In the genomic region with DNA sequence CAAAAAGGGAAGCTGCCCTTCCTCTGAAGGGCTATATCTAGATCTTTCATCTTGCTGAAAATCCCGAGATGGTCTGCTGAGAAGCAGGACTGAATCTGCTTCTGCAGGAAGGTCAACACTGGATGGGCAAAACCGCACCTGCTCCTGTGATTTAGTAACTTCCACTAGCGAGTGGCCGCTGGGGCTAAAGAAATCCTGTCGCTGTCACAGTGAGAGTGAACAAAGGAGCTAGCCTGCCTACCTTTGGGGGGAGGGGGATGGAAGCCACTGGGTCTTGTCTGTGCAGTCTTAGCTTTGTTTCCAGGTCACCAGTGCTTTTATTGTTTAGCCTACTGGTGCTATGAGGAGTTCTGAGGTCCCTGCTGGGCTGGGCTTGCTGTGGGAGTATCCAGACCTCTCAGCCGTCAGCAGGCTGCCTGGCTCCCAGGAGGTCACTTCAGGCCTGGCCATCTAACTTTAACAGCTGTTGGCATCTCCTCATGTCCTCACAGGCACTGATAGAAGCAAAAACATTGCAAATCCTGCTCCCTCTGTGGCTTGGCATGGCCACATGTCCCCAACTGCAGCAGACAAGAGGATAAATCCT, we compare ENCODE assay signal across 7 mouse cellular contexts.
DNase-seq lines count a peak whose midpoint lies in the region; ATAC-seq and TF ChIP-seq lines count a peak whose summit lies in the region.

No protein-coding gene starts in this region.

- 14% methylated on average over 6 of the region's 6 CpGs for WGBS in midbrain, embryonic 11.5 days
- 27% methylated on average over 6 of the region's 6 CpGs for WGBS in intestine, embryonic 16.5 days

- DNase-seq in embryo, embryonic 10 days (ENCODE audit: low spot score) = peak; percentile 54
- DNase-seq in gastrocnemius, postnatal 36 days = peak; percentile 32 to 47
- peak; percentile 91 for DNase-seq in midbrain, embryonic 11.5 days (ENCODE audit: low spot score, missing footprints)
- no peak for DNase-seq in frontal cortex, postnatal 36 days (ENCODE audit: low spot score in 2 of 2)
- DNase-seq in urinary bladder, postnatal 10 days (ENCODE audit: low spot score) = no peak

- TF ChIP-seq CTCF in bone marrow macrophage, adult 2 months (IDR thresholded peaks at IDR 0.05; ENCODE audit: low read depth, low read length) = no peak

- no peak overlapping the region; the same call in 1 of the 2 replicates for H3K4me2 ChIP-seq in midbrain, embryonic 11.5 days
- no peak overlapping the region for H3K4me2 ChIP-seq in intestine, embryonic 16.5 days (ENCODE audit: low read depth, low read length)

- 0 out of 2 replicates have a peak, but pooled peaks have one; percentile 25 for ATAC-seq in midbrain, embryonic 11.5 days (ENCODE audit: low FRiP score)
- no peak for ATAC-seq in intestine, embryonic 16.5 days

- H3K9me3 ChIP-seq in midbrain, embryonic 11.5 days (ENCODE audit: control insufficient read depth, low read length) = no peaks in the 10 kb centered on the region
- no peaks in the 10 kb centered on the region for H3K9me3 ChIP-seq in intestine, embryonic 16.5 days (ENCODE audit: control insufficient read depth, low read length)

- intact Hi-C loops in gastrocnemius, postnatal 36 days (cut with DNase I) = no loop called here

- no peaks in the 10 kb centered on the region for H3K36me3 ChIP-seq in midbrain, embryonic 11.5 days (ENCODE audit: control insufficient read depth, insufficient read depth, low read length)
- H3K36me3 ChIP-seq in intestine, embryonic 16.5 days (ENCODE audit: control insufficient read depth, insufficient read depth, low read length) = no peaks in the 10 kb centered on the region

- H3K9ac ChIP-seq in midbrain, embryonic 11.5 days (ENCODE audit: low read length) = 0 out of 2 replicates have a peak overlapping the region, but pooled peaks have one; percentile 22
- no peak overlapping the region for H3K9ac ChIP-seq in intestine, embryonic 16.5 days (ENCODE audit: low read depth, low read length)

- no peak overlapping the region for H3K4me3 ChIP-seq in bone marrow macrophage, adult 2 months (ENCODE audit: insufficient read depth, low read length)
- H3K4me3 ChIP-seq in midbrain, embryonic 11.5 days (ENCODE audit: low read depth, low read length) = no peak overlapping the region
- no peak overlapping the region for H3K4me3 ChIP-seq in intestine, embryonic 16.5 days (ENCODE audit: low read length)

- H3K4me1 ChIP-seq in bone marrow macrophage, adult 2 months (ENCODE audit: control insufficient read depth, insufficient read depth, low read length) = peaks cover 23% of the 10 kb centered on the region
- H3K4me1 ChIP-seq in midbrain, embryonic 11.5 days (ENCODE audit: control insufficient read depth, insufficient read depth, low read length) = peaks cover 44% of the 10 kb centered on the region
- no peaks in the 10 kb centered on the region for H3K4me1 ChIP-seq in intestine, embryonic 16.5 days (ENCODE audit: control insufficient read depth, insufficient read depth, low read length)

- TF ChIP-seq POLR2A in bone marrow macrophage, adult 2 months (IDR thresholded peaks at IDR 0.05; ENCODE audit: borderline replicate concordance, low read depth, low read length) = no peak

- peaks cover 2% of the 10 kb centered on the region; the same call in 1 of the 2 replicates for H3K27me3 ChIP-seq in midbrain, embryonic 11.5 days (ENCODE audit: control insufficient read depth, insufficient read depth, low read length)
- H3K27me3 ChIP-seq in intestine, embryonic 16.5 days (replicated peaks; ENCODE audit: control insufficient read depth, insufficient read depth, low read length) = no peaks in the 10 kb centered on the region

- H3K27ac ChIP-seq in bone marrow macrophage, adult 2 months (ENCODE audit: insufficient read depth, low read depth, low read length) = peak overlapping the region; percentile 40
- H3K27ac ChIP-seq in midbrain, embryonic 11.5 days (ENCODE audit: low read depth, low read length) = peak overlapping the region; percentile 40
- no peak overlapping the region for H3K27ac ChIP-seq in intestine, embryonic 16.5 days (ENCODE audit: low read length)

Comparison
In these comparisons a context has a peak if more than half of its experiments do, and no peak if none do; other contexts are left out.
1. DNase-seq: peak in embryo, embryonic 10 days (single experiment), gastrocnemius, postnatal 36 days (2 of 2) and midbrain, embryonic 11.5 days (single experiment); none in frontal cortex, postnatal 36 days (0 of 2) and urinary bladder, postnatal 10 days (single experiment).